Mouse (Mus musculus): ENCODE measurements at regions not wholly inside any gene's neighbourhood (a gene's known extent, or its start where the extent isn't known, plus 50 kb on each side); places are given as distances from the start of the nearest gene placed in this dataset.

DNA sequence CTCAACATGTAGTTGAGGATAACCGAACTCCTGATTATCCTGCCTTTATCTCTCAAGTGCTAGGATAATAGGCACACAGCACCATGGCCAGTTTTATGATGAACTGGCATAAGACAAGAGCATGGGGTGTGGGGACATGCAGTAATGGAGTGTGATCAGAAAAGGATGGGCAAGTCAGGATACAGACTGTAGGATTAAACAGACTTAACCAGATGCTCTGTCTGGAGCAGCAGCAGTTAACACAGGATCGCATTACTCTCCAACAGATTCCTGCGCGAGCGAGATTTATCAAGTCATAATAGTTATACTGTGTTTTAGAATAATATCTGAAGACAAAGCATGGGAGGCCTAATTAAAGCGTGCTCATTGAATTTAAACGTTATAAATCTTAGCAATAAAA, 51.8 kb upstream of the Adtrp start:
- no peak for DNase-seq (ENCODE audit: low spot score)

DNA sequence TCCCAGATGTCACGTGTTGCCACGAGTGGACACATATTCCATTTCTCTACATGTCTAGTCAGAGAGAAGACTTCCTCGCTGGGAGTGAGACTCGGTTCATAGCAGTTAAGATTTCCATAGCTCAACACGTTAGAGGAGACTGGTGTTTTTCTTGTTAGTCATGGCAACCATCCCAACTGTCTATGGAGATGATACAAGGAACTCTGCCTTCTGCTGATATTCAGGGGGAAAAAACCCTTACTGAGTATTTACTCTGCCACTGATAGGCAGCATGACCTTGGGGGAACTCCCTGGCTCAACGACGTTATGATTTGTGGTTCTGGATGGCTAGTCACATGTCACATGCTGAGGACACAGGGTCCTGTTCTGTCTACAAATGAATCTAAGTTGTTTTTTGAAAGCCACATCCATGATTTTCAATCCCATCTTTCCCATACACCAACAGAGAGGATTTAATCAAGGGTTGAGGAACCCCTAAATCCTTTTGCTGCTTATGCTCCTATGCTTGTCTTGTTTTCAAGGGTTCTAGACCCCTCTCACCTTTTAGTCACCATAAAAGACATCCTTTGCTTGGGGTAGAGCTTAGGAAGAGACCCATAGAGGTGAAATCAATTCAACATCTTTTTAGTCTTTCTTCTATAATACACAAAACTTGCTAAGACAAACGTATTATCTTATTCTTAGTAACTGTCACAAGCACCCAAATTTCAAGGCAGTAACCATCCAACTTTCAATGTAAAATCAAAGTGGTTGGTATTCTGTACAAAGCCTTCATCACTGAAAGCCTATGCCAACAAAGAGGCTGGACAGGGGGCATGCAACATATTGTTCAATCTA, 50.2 kb upstream of the Adtrp start:
- DNase-seq (ENCODE audit: low spot score) = no peak

Data from thymus, postnatal 0 days (tissue).